Mouse (Mus musculus): ENCODE data around the gene Crxos. TPM values are rescaled to one million over a fixed set of nuclear protein-coding genes. Genes with fewer than 3 reads are reported as not detected.
"Not testable (repeated sequence)": the region's sequence is repeated elsewhere in the genome, so short reads cannot be mapped to it uniquely, and the experiment has no call there.

The Crxos gene
- polyA plus RNA-seq, 1 experiment from 2014 or later: not detected

GRCm38 (mm10) chr7:15907971-15908590 lies 25.7 kb downstream of the Crxos start:
- no peaks in the 10 kb centered on the region for H3K27me3 ChIP-seq
- ATAC-seq (ENCODE audit: low FRiP score, low read depth): no peak
- H3K4me2 ChIP-seq (replicated peaks): no peak overlapping the region
- no peak overlapping the region for H3K4me3 ChIP-seq
- no peak overlapping the region for H3K27ac ChIP-seq
- no peaks in the 10 kb centered on the region for H3K9me3 ChIP-seq
- no peaks in the 10 kb centered on the region for H3K36me3 ChIP-seq
- H3K9ac ChIP-seq: no peak overlapping the region
- 75% methylated on average over 8 of the region's 8 CpGs for WGBS
- no peaks in the 10 kb centered on the region for H3K4me1 ChIP-seq

GRCm38 (mm10) chr7:15910521-15910920 lies 28.1 kb downstream of the Crxos start:
- Histone ChIP-seq H3K4me2 (replicated peaks) (no peak overlapping the region), H3K27me3 (no peaks in the 10 kb centered on the region), H3K9me3 (no peaks in the 10 kb centered on the region), H3K27ac (no peak overlapping the region), H3K9ac (no peak overlapping the region), H3K4me1 (no peaks in the 10 kb centered on the region), H3K36me3 (no peaks in the 10 kb centered on the region), H3K4me3 (no peak overlapping the region)
- no peak for ATAC-seq (ENCODE audit: low FRiP score, low read depth)
- WGBS: 83% methylated on average over 5 of the region's 5 CpGs

GRCm38 (mm10) chr7:15912183-15912582 lies 29.8 kb downstream of the Crxos start:
- no peak overlapping the region for H3K27ac ChIP-seq
- peaks cover 8% of the 10 kb centered on the region for H3K36me3 ChIP-seq
- ATAC-seq (ENCODE audit: low FRiP score, low read depth): peak; percentile 58
- H3K27me3 ChIP-seq: no peaks in the 10 kb centered on the region
- under 1% methylated on average over 4 of the region's 4 CpGs for WGBS
- H3K4me1 ChIP-seq: no peaks in the 10 kb centered on the region
- H3K4me3 ChIP-seq: no peak overlapping the region
- no peak overlapping the region for H3K4me2 ChIP-seq (replicated peaks)
- H3K9me3 ChIP-seq: no peaks in the 10 kb centered on the region
- no peak overlapping the region for H3K9ac ChIP-seq

GRCm38 (mm10) chr7:15914252-15914651 lies 31.8 kb downstream of the Crxos start:
- ATAC-seq (ENCODE audit: low FRiP score, low read depth): no peak
- peaks cover 27% of the 10 kb centered on the region for H3K36me3 ChIP-seq
- H3K4me2 ChIP-seq (replicated peaks): no peak overlapping the region
- H3K27me3 ChIP-seq: no peaks in the 10 kb centered on the region
- H3K9me3 ChIP-seq: no peaks in the 10 kb centered on the region
- no peak overlapping the region for H3K9ac ChIP-seq
- no peaks in the 10 kb centered on the region for H3K4me1 ChIP-seq
- WGBS: 52% methylated on average over 2 of the region's 2 CpGs
- H3K4me3 ChIP-seq: no peak overlapping the region
- no peak overlapping the region for H3K27ac ChIP-seq

GRCm38 (mm10) chr7:15914751-15915150 lies 32.3 kb downstream of the Crxos start:
- Histone ChIP-seq H3K9ac (no peak overlapping the region), H3K4me1 (0 out of 2 replicates have a peak, but pooled peaks cover under 1% of the 10 kb centered on the region), H3K36me3 (peaks cover 32% of the 10 kb centered on the region), H3K9me3 (no peaks in the 10 kb centered on the region), H3K27ac (no peak overlapping the region), H3K4me2 (replicated peaks) (no peak overlapping the region), H3K4me3 (no peak overlapping the region), H3K27me3 (no peaks in the 10 kb centered on the region)
- no peak for ATAC-seq (ENCODE audit: low FRiP score, low read depth)
- WGBS: 81% methylated on average over 2 of the region's 2 CpGs

- H3K9me3 ChIP-seq; H3K4me2 ChIP-seq (replicated peaks); H3K4me3 ChIP-seq; H3K9ac ChIP-seq; ATAC-seq (ENCODE audit: low FRiP score, low read depth); H3K27me3 ChIP-seq; H3K27ac ChIP-seq: not testable (repeated sequence)
- H3K4me1 ChIP-seq: peaks cover 10% of the 10 kb centered on the region
- 88% methylated on average over 4 of the region's 4 CpGs for WGBS
- peaks cover 39% of the 10 kb centered on the region for H3K36me3 ChIP-seq
These were observed 33.3 kb downstream of the Crxos start for GRCm38 (mm10) chr7:15915695-15916094.

- Histone ChIP-seq H3K4me1 (peaks cover 16% of the 10 kb centered on the region), H3K9ac (no peak overlapping the region), H3K27ac (no peak overlapping the region), H3K36me3 (peaks cover 39% of the 10 kb centered on the region), H3K4me2 (replicated peaks) (no peak overlapping the region), H3K4me3 (no peak overlapping the region), H3K9me3 (no peaks in the 10 kb centered on the region), H3K27me3 (no peaks in the 10 kb centered on the region)
- WGBS: 69% methylated on average over 3 of the region's 3 CpGs
- ATAC-seq (ENCODE audit: low FRiP score, low read depth): no peak
These were observed 33.8 kb downstream of the Crxos start for GRCm38 (mm10) chr7:15916134-15916723.

GRCm38 (mm10) chr7:15916996-15917395 lies 34.6 kb downstream of the Crxos start:
- WGBS: 76% methylated on average over 4 of the region's 4 CpGs
- peaks cover 39% of the 10 kb centered on the region for H3K36me3 ChIP-seq
- no peaks in the 10 kb centered on the region for H3K27me3 ChIP-seq
- no peak overlapping the region for H3K4me2 ChIP-seq (replicated peaks)
- no peak overlapping the region for H3K9ac ChIP-seq
- peaks cover 18% of the 10 kb centered on the region for H3K4me1 ChIP-seq
- no peaks in the 10 kb centered on the region for H3K9me3 ChIP-seq
- H3K4me3 ChIP-seq: no peak overlapping the region
- H3K27ac ChIP-seq: no peak overlapping the region
- ATAC-seq (ENCODE audit: low FRiP score, low read depth): no peak

GRCm38 (mm10) chr7:15918371-15918770 lies 36.0 kb downstream of the Crxos start:
- Histone ChIP-seq H3K4me1 (peaks cover 24% of the 10 kb centered on the region), H3K9ac (no peak overlapping the region), H3K4me3 (no peak overlapping the region), H3K4me2 (replicated peaks) (no peak overlapping the region), H3K27ac (no peak overlapping the region), H3K36me3 (peaks cover 39% of the 10 kb centered on the region), H3K9me3 (no peaks in the 10 kb centered on the region), H3K27me3 (no peaks in the 10 kb centered on the region)
- no peak for ATAC-seq (ENCODE audit: low FRiP score, low read depth)

- H3K4me2 ChIP-seq (replicated peaks): peak overlapping the region; percentile 76
These were observed 37.5 kb downstream of the Crxos start for GRCm38 (mm10) chr7:15919947-15920346.

GRCm38 (mm10) chr7:15920645-15921190 lies 38.3 kb downstream of the Crxos start:
- no peaks in the 10 kb centered on the region for H3K9me3 ChIP-seq
- peak overlapping the region; percentile 80 for H3K9ac ChIP-seq
- H3K4me2 ChIP-seq (replicated peaks): peak overlapping the region; percentile 76
- no peak overlapping the region for H3K27ac ChIP-seq
- ATAC-seq (ENCODE audit: low FRiP score, low read depth): no peak
- H3K36me3 ChIP-seq: peaks cover 39% of the 10 kb centered on the region
- 88% methylated on average over 6 of the region's 6 CpGs for whole genome bisulfite sequencing
- no peaks in the 10 kb centered on the region for H3K27me3 ChIP-seq
- peak overlapping the region; percentile 77 for H3K4me3 ChIP-seq
- peaks cover 24% of the 10 kb centered on the region for H3K4me1 ChIP-seq

More at GRCm38 (mm10) chr7:15919947-15920346, 37.5 kb downstream of the Crxos start:
- no peaks in the 10 kb centered on the region for H3K27me3 ChIP-seq
- no peak overlapping the region for H3K27ac ChIP-seq
- no peak for ATAC-seq (ENCODE audit: low FRiP score, low read depth)
- H3K4me1 ChIP-seq: peaks cover 24% of the 10 kb centered on the region
- WGBS: 95% methylated on average over 9 of the region's 9 CpGs
- H3K4me3 ChIP-seq: peak overlapping the region; percentile 77
- peaks cover 39% of the 10 kb centered on the region for H3K36me3 ChIP-seq
- H3K9me3 ChIP-seq: no peaks in the 10 kb centered on the region
- H3K9ac ChIP-seq: no peak overlapping the region

- Histone ChIP-seq H3K4me2 (replicated peaks) (peak overlapping the region; percentile 76), H3K9me3 (no peaks in the 10 kb centered on the region), H3K27me3 (no peaks in the 10 kb centered on the region), H3K4me3 (peak overlapping the region; percentile 77), H3K36me3 (peaks cover 35% of the 10 kb centered on the region), H3K4me1 (peaks cover 24% of the 10 kb centered on the region), H3K9ac (peak overlapping the region; percentile 80), H3K27ac (peak overlapping the region; percentile 81)
- WGBS: 0% methylated on average over 10 of the region's 10 CpGs
- ATAC-seq (ENCODE audit: low FRiP score, low read depth): peak; percentile 46
These were observed 39.4 kb downstream of the Crxos start for GRCm38 (mm10) chr7:15921796-15922195.

All from limb, embryonic 13.5 days (tissue).